Mouse (Mus musculus) urinary bladder, adult 18-20 months (tissue): ENCODE results near the gene Rusc2.
A peak's percentile ranks its signal among the peaks of the same experiment; 100 is the strongest.

Experiments used
- DNase-seq, 2 experiments: peaks; one replicate each; pipeline ENCODE4 v3.0.0; 2022; ENCODE audit warnings: low spot score in 2 of 2, mixed read lengths in 2 of 2

Gene Rusc2

DNA sequence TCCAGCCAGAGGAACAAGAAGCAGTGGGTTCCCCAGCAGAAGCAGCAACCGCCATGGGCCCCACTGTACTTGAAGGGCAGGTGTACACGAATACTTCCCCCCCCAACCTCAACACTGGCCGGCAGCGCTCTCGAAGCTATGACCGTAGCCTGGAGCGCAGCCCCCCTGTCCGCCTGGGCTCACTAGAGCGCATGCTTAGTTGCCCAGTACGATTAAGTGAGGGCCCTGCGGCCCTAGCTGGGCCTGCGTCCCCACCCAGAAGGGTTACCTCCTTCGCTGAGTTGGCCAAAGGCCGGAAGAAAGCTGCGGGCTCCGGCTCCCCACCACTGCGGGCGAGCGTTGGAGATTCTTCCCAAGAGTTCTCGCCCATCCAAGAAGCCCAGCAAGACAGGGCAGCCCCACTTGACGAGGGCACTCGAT lies 34.3 kb downstream of the Rusc2 start:
- DNase-seq = no peak

- DNase-seq = no peak
Observed at GRCm38 (mm10) chr4:43417269-43418062, 35.7 kb downstream of the Rusc2 start.

DNA sequence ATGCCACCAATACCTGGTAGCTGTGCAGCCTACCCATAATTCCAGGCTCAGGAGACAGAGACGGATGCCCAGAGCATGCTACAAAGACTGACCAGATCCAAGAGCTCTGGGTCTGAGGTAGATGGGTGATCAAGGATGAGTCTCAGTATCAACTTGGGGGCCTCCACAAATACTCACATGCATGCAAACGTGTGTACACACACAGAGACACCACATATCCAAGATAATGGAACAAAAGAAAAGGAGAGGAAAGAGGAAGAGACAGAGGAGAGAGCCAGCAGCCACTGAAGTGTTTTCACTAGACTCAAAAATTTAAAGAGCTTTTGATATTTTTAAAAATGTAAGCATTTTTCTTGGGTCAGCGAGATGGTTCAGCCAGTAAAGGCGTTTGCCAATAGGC lies 36.7 kb downstream of the Rusc2 start:
- DNase-seq = no peak

DNA sequence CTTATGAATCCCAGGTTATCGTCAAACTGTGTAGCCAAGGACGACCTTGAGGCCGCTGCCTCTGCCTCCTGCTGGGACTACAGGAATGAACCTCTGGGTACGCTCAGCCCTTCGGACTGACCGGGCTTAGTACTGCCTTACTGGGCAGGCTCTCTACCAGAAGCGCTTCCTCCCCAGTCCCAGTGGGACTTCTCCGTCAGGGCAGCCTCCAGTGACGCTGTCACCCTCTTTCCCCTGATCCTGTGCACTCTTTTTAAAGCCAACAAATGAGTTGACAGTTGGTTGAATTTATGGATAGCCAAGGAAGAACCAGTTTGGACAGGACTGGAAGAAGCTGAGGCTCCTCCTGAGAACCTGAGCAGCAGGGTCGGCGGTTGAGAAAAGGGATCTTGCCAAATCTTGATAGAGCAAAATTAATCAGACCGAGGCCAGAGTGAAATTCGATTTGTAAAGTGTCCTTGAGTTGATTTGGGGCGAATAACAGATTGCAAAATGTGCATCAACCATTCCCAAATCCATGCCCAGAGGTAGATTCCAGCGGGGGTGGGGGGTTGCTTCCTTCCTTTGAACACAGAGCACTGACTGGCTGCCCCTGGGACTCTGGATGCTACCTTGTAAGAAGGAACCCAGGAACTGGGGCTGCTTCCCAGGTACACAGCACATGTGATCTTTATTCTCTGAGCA lies 37.3 kb downstream of the Rusc2 start:
- no peak for DNase-seq

- no peak for DNase-seq
Observed at GRCm38 (mm10) chr4:43419801-43420281, 38.1 kb downstream of the Rusc2 start.

DNA sequence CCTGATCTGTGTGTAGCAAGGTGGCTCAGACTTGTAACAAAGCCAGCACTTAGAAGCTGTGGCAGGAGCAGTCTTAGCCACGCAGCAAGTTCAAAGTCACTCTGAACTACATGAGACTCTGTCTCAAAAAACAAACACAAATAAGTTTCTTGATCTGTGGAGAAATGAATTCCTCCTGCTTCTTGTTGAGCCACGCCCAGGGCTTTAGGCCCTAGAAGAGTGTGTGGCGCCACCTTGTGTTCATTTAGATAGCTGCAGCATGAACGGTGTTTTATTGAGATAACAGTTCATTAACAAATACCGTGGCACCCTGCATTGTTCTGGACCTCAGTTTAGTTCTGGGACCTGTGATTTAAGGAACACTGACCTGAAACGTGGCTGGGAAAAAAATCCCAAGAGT lies 38.5 kb downstream of the Rusc2 start:
- peak; percentile 59 to 62 for DNase-seq

GRCm38 (mm10) chr4:43421632-43422240 lies 40.0 kb downstream of the Rusc2 start:
- DNase-seq = no peak

GRCm38 (mm10) chr4:43423267-43423934 lies 41.6 kb downstream of the Rusc2 start:
- no peak for DNase-seq

- no peak for DNase-seq
Observed at GRCm38 (mm10) chr4:43424072-43424471, 42.3 kb downstream of the Rusc2 start.

GRCm38 (mm10) chr4:43425197-43425596 lies 43.4 kb downstream of the Rusc2 start:
- no peak for DNase-seq

- no peak for DNase-seq
Observed at GRCm38 (mm10) chr4:43425648-43426380, 44.0 kb downstream of the Rusc2 start.

GRCm38 (mm10) chr4:43426487-43426886 lies 44.7 kb downstream of the Rusc2 start:
- no peak for DNase-seq

- DNase-seq = no peak
Observed at GRCm38 (mm10) chr4:43427501-43428179, 45.9 kb downstream of the Rusc2 start.

- no peak for DNase-seq
Observed at GRCm38 (mm10) chr4:43428180-43428861, 46.5 kb downstream of the Rusc2 start.

DNA sequence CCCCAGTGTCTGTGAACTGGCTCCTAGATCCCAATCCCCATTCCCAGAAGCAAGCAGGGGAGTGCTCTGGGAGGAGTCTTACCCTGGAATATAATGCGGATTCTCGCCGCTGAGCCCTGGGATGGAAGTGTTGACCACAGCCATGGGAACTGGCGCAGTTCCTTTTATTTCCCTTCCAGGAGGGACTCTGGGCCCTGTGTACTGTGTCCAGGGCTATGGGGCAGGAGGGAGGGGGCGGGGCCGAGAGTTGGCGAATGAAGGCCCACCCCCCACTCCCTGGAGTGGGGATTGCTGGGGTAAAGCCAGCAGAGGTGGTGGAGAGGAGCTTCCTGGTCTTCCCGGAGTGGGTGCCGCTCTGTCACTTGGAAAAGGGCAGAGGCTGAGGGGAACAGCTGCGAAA lies 47.2 kb downstream of the Rusc2 start, which contains the start of gene Fam166b:
Fam166b (minus strand) TSS at position 189 of the 400 bp plus-strand sequence.
- DNase-seq = no peak

GRCm38 (mm10) chr4:43431690-43432089 lies 49.9 kb downstream of the Rusc2 start:
- DNase-seq = peak in 1 of 2 experiments; percentile 62

- no peak for DNase-seq
Observed at GRCm38 (mm10) chr4:43432832-43433231, 51.1 kb downstream of the Rusc2 start.

DNA sequence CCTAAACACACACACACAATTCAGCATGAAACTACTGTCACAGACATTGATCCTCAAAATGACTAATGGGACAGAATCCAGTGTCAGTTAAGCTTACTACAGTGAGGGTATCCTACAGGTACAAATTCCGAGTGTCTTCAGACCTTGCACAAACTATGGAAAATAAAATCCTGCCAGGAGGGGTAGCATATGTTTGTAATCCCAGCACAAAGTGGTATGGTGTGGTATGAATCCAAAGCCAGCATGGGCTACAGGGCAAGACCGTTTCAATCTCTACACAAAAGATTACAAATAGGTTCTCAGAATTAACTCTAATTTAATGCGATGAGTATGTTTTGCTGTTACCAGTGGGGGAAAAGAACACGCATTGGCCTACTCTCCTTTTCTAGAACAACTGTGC lies 59.9 kb downstream of the Rusc2 start, which contains the start of gene Tesk1:
Tesk1 (plus strand) TSS at position 301 of the 400 bp plus-strand sequence.
- DNase-seq = no peak

DNA sequence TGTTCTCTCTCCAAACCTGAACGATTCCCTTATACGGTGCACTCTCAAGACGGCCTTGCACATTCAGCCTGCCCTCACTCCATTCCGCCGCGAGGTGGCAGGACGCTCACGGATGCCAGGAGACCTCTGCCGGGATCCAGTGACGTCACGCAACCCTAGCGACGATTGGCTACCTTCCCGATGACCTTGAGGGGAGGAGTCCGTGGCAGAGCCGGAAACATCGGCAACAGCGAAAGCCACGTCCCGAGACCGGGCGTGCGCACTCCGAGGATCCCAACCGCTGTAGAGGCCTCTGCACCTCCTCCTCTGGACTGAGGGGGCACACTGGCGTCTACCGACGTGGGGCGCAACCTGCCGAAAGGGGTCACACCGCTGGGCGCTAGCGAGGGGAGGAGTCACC lies 60.3 kb downstream of the Rusc2 start:
- peak; percentile 95 to 99 for DNase-seq
